Comparison of ENCODE assay signal across 1 mouse cellular context in the genomic region with DNA sequence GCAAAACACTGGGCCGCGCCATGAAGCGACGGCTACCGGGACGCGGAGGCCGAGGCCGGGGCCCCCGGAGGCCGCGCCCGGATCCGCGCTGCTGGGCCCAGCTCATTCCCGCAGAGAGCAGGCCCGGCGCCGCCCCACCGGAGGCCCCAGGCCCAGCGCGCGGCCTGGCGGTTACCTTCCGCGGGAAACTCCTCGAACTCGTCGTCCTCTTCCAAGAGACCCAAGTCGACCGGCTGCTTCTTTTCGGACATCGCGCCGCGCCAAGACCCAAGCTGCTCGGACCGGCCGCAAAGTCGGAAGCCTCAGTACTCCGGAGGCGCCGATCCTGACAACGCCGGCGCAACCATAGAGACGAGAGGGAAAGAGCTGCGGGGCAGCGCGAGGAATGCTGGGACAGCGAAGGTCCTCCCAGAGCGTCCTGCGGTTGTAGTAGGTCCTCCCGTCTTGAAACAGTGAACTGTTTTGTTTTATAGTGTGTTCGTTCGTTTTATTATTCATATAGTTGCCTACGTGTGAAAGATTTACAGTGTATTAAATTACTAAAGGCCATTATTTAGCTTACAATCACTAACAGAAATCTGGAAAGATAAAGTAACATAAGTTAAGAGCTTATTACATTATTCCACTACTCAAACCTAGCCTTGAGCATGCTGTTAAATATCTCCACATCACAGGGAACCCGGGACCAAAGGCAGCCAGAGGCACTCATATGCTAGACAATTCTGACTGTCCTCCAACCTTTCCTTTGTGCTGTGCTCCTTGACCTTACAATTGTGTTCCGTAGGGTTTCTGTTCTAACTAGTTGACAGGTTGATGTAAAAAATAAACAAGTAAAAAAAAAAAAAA.
TF ChIP-seq lines count a peak whose summit lies in the region.

Gene Sem1 (minus strand): TSS at position 360 of the 846 bp plus-strand sequence.

TF ChIP-seq in CH12.LX, 34 proteins besides CTCF, POLR2A, EP300 and RAD21 (continued from another document):
- TF ChIP-seq ELF1 (IDR thresholded peaks at IDR 0.05; ENCODE audit: low read depth, low read length): peak; percentile 71
- TF ChIP-seq KAT2A (IDR thresholded peaks at IDR 0.05; ENCODE audit: insufficient replicate concordance, low read length): peak; percentile 80; the same call in 1 of the 2 replicates
- TF ChIP-seq JUND (conservative IDR thresholded peaks at IDR 0.05; ENCODE audit: low read depth, low read length): 0 out of 2 replicates have a peak, but pooled peaks have one; percentile 36
- TF ChIP-seq MAZ (IDR thresholded peaks at IDR 0.05; ENCODE audit: low read depth, low read length): peak; percentile 50; the same call in 1 of the 2 replicates
- TF ChIP-seq SIN3A (IDR thresholded peaks at IDR 0.05; ENCODE audit: low read length): peak; percentile 73; the same call in 1 of the 2 replicates
- TF ChIP-seq UBTF (IDR thresholded peaks at IDR 0.05; ENCODE audit: low read depth, low read length): peak; percentile 96
- TF ChIP-seq NRF1 (IDR thresholded peaks at IDR 0.05; ENCODE audit: low read depth, low read length): peak; percentile 76
- TF ChIP-seq BHLHE40 (IDR thresholded peaks at IDR 0.05; ENCODE audit: low read depth, low read length): 0 out of 2 replicates have a peak, but pooled peaks have one; percentile 19
- TF ChIP-seq MAX (IDR thresholded peaks at IDR 0.05; ENCODE audit: low read length): peak; percentile 74
- TF ChIP-seq TCF12 (IDR thresholded peaks at IDR 0.05; ENCODE audit: low read depth, low read length): peak; percentile 93
- TF ChIP-seq ZNF384 (IDR thresholded peaks at IDR 0.05; ENCODE audit: low read depth, low read length): peak; percentile 15; the same call in 1 of the 2 replicates
- peak; percentile 92 for TF ChIP-seq ZMIZ1 (IDR thresholded peaks at IDR 0.05; ENCODE audit: low read depth, low read length)
- TF ChIP-seq ETS1 (conservative IDR thresholded peaks at IDR 0.05; ENCODE audit: low read depth, low read length): no peak
- peak; percentile 76 for TF ChIP-seq MXI1 (IDR thresholded peaks at IDR 0.05; ENCODE audit: low read depth, low read length)
